Mouse (Mus musculus) left cerebral cortex, adult 9 months (tissue): Measurements from ENCODE around the gene Ina.
"Not testable (repeated sequence)": the region's sequence is repeated elsewhere in the genome, so short reads cannot be mapped to it uniquely, and the experiment has no call there.

Experiments used
- DNase-seq, 2 experiments: peaks; one replicate each; pipeline ENCODE4 v3.0.0; 2022; ENCODE audit warnings: low spot score in 2 of 2

Ina gene

DNA sequence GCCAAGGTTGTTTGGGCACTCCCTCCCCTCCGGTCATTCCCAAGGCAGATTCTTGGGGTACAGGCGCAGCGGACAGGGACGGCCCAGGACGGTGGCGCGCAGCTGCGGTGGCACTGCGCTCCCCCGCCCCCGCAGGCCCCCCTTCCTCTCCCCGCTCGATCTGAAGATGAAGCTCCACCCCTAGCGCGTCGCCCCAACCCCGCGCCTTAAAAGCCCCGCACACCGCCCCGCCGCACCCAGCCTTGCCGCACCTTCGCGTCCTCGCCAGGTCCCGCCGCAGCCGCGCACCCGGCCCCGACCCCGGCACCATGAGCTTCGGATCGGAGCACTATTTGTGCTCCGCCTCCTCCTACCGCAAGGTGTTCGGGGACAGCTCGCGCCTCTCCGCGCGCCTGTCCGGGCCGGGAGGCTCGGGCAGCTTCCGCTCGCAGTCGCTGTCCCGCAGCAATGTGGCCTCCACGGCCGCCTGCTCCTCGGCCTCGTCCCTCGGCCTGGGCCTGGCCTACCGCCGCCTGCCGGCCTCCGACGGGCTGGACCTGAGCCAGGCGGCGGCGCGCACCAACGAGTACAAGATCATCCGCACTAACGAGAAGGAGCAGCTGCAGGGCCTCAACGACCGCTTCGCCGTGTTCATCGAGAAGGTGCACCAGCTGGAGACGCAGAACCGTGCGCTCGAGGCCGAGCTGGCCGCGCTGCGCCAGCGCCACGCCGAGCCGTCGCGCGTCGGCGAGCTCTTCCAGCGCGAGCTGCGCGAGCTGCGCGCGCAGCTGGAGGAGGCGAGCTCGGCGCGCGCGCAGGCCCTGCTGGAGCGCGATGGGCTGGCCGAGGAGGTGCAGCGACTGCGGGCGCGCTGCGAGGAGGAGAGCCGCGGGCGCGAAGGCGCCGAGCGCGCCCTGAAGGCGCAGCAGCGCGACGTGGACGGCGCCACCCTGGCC, at the start of gene Ina, which contains the start of gene Nt5c2:
TSS of gene Ina (plus strand) at position 252 of the 935 bp plus-strand sequence.
TSS of gene Nt5c2 (minus strand) at position 707 of the 935 bp plus-strand sequence.
- peak; percentile 37 to 62 for DNase-seq

DNA sequence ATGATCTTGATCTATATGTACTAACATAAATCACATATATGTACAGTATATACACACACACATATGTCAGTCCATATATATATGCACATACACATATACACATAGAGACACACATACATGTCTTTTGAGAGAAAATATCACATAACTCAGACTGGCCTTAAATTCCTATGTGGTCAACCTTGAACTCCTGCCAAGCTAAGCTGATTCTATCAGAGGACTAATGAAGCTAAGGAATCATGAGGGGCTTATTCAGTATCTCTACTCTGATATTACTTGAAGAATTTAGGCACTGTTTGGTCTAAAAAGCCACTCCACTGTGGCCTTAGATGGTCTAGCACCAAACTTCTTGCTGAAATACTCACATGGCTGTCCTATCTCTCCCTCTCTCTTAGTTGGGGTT, 49.0 kb upstream of the Ina start:
- no peak for DNase-seq

DNA sequence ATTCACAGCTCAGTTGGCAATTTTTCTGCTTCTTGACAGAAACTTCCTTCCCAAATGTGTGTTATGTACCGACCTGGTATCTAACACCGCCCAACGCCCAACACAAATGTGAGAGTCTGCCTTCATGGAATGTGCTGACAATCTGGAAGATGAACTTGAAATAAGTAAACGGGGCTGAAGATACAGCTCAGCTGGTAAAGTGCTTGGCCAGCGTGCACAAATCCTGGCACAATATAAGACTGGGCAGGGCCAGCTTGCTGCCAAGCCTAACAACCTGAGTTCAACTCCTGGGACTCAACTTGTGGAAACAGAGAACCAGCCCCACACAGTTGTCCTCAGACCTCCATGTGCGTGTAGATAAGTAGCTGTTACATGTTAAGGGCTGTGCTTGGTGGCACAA, 48.2 kb upstream of the Ina start:
- DNase-seq: no peak

DNA sequence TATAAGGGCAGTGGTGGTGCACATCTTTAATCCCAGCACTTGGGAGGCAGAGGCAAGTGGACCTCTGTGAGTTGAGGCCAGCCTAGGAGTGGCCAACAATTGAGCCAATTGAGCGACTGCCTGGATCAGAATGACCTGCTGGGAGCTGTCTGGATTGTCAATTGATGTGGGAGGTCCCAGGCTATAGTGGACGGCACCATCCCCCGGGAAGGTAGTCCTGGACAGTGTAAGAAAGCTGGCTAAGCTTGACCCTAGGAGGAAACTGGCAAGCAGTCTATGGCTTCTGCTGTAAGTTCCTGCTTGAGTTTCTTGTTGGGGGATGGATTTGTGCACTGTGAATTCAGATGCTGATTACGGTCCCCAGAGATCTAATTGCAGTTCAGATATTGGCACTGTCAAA, 46.6 kb upstream of the Ina start:
- no peak for DNase-seq

DNA sequence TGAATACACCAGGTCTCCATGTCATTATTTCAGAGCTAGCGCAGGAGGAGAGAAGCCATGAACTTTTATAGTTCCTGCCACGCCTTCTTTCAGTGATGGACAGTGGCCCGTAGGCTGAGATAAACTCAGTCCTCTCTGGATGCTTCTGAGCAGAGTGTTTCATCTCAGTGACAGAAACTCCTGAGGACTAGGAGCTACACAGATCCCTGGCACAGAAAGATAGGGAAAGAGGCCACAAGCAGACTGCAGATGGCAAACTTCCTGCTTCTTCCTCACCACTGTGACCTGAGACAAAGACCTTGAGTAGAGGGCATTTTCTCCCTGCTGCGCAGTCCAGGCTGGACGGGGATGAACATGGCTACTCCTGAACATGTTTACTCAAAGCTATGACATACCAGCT, 45.7 kb upstream of the Ina start:
- DNase-seq: no peak

DNA sequence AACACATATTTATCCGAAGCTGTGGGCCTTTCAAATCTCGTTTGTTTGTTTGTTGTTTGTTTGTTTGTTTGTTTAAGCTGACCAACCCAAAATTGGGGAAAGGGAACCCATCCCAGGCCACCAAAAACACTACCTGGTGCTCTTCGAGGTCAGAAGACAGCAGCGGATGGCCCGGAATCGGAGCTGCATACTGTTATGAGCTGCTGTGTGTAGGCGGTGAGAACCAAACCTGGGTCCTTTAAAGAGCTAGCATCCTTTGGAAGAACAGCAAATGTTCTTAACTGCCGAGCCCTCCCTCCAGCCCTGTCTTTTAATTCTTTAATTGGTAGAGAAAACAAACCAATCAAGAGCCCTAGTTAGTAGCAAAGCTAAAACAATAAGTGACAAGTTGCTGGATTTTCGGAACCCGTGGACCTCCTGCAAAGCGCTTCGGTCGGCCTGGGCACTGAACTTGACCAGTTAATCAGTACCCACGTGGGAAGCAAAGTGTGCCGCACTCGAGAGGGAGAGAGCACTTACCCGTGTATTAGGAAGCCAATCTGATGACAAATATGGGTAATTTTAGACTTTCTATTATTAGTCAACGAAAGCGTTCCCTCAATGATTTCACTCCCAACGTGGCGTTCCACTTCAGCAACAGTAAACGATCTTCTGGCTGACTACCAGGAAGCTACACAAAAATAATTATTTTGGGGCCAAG, 45.1 kb upstream of the Ina start:
- DNase-seq: no peak

DNA sequence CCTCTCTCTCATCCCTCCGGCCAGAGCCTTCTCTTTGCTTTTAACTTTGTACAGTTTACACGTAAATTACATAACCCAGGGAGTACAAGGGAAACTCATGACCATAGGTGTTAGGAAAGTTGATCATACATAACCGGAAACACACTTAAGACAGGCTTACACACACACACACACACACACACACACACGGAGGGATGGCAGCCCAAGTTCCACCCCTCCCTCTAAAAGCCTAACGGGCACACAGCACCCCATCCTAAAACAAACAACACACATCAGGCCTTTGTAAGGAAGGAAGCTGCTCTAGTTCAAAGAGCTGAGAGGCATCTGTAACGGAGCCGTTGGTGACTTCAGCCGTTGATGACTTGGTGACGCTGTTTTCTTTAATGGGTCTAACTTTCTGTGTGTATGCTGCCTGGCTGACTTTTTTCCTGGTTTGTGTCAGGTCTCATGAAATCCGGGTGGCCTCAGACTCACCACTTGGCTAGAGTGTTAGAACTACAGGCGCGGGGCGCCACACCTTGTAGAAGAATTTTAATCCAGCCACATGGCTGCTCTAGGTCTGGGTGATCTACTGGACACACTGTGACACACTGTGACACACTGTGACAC, 44.3 kb upstream of the Ina start:
- no peak for DNase-seq

DNA sequence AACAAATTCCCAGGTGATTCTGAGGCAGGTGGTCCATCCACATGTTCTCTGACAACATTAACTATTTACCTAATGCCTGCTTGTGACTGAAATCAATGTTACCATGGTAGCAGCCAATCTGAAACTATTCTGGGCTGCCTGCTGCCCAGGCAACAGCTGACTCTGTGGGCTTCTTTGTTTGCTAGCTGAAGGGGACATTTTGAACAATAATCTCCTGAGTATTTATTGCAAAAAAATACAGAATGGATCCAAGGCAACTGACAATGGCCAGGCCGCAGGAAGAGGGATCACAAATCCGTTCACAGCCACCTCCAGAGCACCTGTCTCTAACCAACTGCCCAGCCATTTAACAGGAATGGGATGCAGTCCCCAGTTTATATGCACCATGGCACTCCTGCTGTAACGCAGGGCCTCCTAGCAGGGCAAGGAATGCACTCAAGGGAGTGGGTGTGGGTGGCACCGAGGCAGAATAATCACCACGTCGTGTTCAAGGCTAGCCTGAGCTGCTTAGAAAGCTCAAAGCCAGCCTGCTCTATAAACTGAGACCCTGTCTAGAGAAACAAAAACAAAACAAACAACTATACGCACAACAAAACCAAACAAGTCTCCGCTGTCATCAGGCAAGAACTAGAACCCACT, 43.3 kb upstream of the Ina start:
- no peak for DNase-seq

DNA sequence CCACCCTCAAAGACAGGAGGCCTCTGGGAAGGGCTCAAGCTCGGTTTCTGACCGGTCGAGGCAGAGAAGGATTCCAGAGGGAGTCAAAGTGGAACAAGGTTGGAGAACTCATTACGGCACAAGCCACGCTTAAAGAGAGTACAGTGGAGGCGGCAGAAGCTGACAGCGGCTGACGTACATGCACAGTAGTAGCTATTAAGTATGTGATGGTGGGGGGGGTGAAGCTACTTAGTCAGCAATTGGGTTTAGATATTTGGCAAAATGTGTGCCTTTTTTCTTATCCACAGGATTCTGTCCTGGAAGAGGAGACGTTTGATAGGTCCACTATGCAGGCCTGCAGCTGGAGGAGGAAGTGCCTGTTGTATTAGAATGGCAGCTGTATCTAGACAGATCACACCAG, 42.8 kb upstream of the Ina start:
- no peak for DNase-seq

DNA sequence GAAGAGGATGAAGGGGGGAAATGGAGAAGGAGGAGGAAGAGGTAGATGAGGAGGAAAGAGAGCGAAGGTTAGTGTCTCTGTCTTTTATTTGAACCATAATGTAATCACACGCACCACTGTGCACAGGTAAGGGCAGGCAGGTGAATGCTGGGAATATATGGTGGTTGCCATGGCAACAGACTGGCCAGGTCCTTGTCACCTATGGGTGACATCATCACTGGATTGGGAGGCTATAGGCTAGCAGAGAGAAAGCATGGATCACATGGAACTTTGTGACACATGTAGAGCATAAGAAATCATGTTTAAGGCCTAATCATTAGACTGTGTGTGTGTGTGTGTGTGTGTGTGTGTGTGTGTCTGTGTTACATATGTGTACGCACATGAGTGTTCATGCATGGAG, 42.3 kb upstream of the Ina start:
- DNase-seq: no peak

DNA sequence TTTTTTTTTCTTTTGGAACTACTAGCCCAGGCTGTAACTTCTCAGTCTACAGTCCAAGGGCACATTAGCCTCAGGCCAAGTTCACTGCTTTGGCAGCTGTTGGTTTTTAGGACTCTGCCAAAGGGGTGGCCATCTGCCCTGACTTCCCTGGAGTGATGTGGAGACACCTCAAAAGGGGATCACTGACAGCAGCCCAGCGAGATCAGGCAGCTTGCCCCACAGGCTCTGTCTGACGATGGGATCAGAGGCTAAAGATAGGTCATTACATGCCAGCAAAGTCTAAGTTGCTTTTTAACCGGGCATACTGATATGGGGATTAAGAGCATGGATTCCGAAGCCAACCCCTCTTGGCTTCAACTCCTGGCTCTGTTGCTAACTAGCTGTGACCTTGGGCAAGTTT, 38.9 kb upstream of the Ina start:
- no peak for DNase-seq

DNA sequence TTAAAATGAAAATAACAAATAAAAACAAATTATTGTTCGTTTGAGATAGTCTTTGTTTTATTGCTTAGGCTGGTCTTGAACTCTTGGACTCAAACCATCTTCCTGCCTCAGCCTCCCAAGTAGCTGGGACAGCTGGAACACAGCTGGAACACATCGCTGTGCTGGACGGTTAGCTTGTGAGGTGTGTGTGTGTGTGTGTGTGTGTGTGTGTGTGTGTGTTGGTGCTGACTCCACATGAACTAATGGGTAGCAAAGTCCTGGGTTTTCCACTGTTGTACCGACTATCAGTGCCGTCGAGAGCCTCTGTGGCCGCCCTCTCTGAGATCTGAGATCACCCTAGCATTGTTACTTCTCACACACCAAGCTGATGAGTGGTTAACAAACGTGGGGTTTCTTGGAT, 38.5 kb upstream of the Ina start:
- DNase-seq: no peak

DNA sequence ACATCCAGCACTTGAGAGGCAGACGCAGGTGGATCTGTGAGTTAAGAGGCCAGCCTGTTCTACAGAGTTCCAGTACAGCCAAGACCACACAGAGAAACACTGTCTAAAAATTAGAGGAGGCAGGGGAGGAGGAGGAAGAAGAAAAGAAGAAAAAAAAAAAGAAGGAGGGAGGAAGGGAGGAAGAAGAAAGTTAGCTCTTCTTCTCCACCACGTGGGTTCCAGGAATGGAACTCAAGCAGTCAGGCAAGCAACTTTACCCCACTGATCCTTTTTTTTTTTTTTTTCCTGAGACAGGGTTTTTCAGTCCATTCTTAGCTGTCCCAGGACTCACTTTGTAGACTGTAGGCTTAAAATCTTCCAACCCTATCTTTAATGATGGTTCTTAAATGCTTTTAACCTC, 37.8 kb upstream of the Ina start:
- no peak for DNase-seq

DNA sequence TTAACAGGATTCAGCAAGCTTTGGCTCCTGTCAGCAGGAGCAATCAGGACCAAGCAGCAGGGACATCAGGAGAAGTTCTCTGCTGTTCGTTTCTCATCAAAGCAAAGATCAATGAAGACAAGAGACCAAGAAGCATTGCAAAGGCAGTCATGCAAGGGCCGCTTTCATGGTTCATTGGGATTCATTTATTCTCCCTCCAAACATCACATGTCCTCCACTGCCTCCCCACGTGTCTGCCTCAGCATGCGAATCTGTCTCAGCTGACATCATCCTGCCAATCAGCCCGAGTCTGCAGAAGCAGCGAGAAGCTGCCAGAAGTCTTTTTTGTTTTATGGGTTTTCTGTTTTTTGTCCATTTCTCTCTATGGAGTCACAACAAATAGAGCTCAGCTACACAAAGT, 37.0 kb upstream of the Ina start:
- no peak for DNase-seq

DNA sequence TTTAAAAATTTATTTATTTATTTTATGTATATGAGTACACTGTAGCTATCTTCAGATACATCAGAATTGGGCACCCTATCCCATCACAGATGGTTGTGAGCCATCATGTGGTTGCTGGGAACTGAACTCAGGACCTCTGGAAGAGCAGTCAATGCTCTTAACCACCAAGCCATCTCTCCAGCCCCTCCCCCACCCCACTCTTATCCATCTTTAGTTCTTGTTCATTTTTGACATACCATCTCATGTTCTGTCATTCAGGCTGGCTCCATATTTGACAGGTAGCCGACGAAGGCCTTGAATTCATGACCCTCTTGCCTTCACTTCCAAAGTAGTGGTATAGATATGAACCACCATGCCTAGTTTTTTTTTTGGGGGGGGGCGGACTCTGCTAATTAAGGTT, 36.4 kb upstream of the Ina start:
- not testable (repeated sequence) for DNase-seq

DNA sequence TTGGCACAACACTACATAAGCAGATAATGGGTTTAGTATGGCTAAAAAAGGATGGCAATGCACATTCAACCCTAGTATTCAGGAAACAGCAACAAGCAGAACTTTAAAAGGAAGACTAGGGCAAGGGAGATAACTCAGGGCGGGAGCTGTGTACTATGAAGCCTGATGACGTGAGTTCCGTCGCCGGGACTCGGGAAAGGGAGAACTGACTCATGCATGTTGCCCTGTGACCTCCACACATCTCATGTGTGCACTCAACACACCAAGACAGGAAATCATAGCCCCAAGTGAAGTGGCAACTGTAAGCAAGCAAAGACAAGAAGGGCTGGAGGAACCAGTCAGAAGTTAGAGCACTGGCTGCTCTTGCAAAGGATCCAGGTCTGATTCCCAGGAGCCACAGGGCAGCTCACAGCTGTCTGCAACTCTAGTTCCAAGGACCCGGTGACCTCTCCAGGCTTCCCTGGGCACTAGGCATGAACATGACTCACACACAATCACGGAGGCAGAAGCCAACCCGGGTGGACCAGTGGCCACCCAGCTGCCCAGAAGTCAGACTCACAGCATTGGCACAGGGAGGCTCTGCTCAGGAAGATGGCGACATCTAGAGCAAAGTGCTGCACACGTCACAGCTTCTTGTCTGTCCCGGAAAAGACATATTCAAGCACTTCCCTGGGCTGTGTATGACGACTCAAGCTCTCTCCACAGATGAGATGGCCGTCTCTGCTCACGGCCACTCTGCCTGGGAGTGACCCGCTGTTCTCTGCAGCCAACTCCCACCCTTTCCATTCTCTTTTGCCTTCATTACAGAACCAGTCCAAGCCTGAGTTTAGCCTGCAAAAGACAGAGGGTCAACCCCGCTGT, 35.3 kb upstream of the Ina start:
- no peak for DNase-seq

DNA sequence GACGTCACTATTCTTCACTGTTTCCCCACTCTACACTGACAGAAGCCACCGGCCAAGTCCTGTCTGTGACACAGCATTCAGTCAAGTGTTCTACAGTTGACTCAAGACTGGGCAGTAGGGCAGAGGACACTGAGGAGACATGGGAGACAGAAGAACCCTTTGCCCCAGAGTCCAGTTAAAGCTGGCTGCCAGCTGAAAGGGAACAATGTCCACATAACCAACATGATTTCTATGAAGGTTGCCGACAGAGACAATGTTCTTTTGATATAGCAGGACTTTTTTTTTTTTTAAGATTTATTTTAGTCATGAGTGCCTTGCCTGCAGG, 34.8 kb upstream of the Ina start:
- no peak for DNase-seq

DNA sequence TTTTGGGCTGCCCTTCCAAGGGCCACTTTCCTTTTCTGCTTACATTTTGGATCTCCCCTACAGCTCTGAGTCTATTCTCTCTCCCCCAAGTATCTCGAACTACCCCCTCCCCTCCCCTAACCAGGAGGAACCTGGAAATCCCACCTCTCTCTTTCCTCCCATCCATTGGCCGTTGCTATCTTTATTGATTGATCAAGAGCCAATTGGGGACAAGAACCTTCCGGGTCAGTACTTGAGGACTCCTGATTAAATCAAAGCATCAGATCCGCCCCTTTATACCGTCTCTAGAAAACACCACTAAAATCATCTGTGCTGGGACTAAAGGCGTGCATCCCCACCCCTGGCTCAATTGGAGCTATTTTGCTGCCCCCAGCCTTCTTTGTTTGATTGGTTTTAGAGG, 33.0 kb upstream of the Ina start:
- no peak for DNase-seq

DNA sequence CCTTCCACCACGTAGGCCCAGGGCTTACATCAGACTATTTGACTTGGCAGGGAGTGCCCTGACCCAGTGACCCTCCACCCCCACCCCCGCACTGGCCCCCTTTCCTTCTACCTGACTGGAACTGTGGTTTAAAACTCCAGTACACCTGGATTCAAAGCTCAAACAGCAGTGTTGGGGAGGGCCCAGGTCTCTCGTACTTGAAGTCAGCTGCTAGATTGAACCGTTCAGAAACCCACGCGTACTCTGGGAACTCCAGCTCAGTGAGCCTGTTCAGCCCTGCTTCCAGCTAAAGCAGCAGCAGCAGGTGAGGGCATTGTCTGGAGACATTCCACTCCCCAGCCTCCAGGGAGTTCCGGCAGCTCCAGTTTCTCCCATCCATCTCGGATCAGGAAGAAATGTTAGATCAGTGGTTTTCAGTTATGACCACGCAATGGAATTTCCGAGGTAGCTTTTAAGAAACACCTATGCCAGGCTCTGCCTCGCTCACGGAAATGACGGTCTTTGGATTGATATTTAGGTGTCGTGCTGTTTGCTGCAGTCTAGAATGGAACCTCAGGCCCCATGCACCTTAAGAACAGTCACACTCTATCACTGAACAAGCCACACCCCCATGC, 31.0 kb upstream of the Ina start:
- DNase-seq: no peak

DNA sequence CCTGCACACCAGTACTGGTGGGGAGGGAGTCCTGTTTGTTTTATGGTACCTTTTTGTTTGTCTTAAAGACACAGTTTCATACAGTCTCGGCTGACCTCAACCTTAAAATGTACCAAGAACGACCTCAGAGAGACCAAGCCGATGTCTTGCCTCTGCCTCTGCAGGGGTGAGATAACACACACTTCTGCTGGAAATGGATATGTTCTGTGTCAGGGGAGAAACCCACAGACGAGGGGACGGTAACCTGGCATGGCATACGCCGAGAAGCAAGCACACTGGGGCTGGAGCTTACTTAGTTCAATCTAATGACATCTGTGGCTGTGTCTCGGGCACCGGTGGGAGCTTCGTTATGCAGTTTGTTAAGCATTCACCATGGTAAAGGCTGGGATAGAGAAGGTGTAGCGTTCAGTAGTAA, 30.5 kb upstream of the Ina start:
- DNase-seq: no peak
